Mouse (Mus musculus): ENCODE results near the gene Ikbke. TPM values are rescaled to one million over a fixed set of nuclear protein-coding genes. Genes with fewer than 3 reads are reported as not detected.
"Not testable (repeated sequence)": the region's sequence is repeated elsewhere in the genome, so short reads cannot be mapped to it uniquely, and the experiment has no call there.

Gene Ikbke
- 4.0 and 5.0 TPM in 2 replicates for polyA plus RNA-seq (2015; fragmentation: Nextera tagmentation; extraction: Ambion mirVana)

GRCm38 (mm10) chr1:131279456-131279776, at the start of gene Ikbke:
TSS of gene Ikbke (minus strand) at chr1:131279606.
- H3K4me2 ChIP-seq (ENCODE audit: low read depth, low read length): peak within 1 kb of the TSS; percentile 67
- H3K4me1 ChIP-seq (ENCODE audit: control insufficient read depth, insufficient read depth, low read length): peaks cover 8% of the 10 kb centered on the region
- peak within 1 kb of the TSS; percentile 74 for H3K27ac ChIP-seq (ENCODE audit: low read length)
- no peaks in the 10 kb centered on the region for H3K36me3 ChIP-seq (ENCODE audit: control insufficient read depth, insufficient read depth)
- H3K9me3 ChIP-seq (replicated peaks; ENCODE audit: control insufficient read depth, low read length): no peaks in the 10 kb centered on the region
- WGBS: 22% methylated on average over 4 of the region's 4 CpGs
- H3K27me3 ChIP-seq (ENCODE audit: control insufficient read depth, insufficient read depth, low read length): no peaks in the 10 kb centered on the region
- ATAC-seq (replicated peaks; ENCODE audit: extremely low read depth, insufficient read depth, low FRiP score): peak; percentile 55
- peak within 1 kb of the TSS; percentile 70 for H3K9ac ChIP-seq (ENCODE audit: low read length)
- H3K4me3 ChIP-seq (ENCODE audit: low read length): peak within 1 kb of the TSS; percentile 56

- 93% methylated on average over 1 of the region's 1 CpGs for WGBS
- not testable (repeated sequence) for H3K27ac ChIP-seq (ENCODE audit: low read length); H3K27me3 ChIP-seq (ENCODE audit: control insufficient read depth, insufficient read depth, low read length); H3K9ac ChIP-seq (ENCODE audit: low read length); H3K4me3 ChIP-seq (ENCODE audit: low read length); ATAC-seq (replicated peaks; ENCODE audit: extremely low read depth, insufficient read depth, low FRiP score); H3K4me2 ChIP-seq (ENCODE audit: low read depth, low read length); H3K4me1 ChIP-seq (ENCODE audit: control insufficient read depth, insufficient read depth, low read length); H3K9me3 ChIP-seq (replicated peaks; ENCODE audit: control insufficient read depth, low read length)
- peaks cover 19% of the 10 kb centered on the region for H3K36me3 ChIP-seq (ENCODE audit: control insufficient read depth, insufficient read depth)
Observed at GRCm38 (mm10) chr1:131329093-131329492, 49.7 kb upstream of the Ikbke start.

- no peak overlapping the region for H3K27ac ChIP-seq (ENCODE audit: low read length)
- H3K27me3 ChIP-seq (ENCODE audit: control insufficient read depth, insufficient read depth, low read length): no peaks in the 10 kb centered on the region
- H3K4me2 ChIP-seq (ENCODE audit: low read depth, low read length): no peak overlapping the region
- no peaks in the 10 kb centered on the region for H3K9me3 ChIP-seq (replicated peaks; ENCODE audit: control insufficient read depth, low read length)
- ATAC-seq (replicated peaks; ENCODE audit: extremely low read depth, insufficient read depth, low FRiP score): no peak
- H3K36me3 ChIP-seq (ENCODE audit: control insufficient read depth, insufficient read depth): peaks cover 19% of the 10 kb centered on the region
- no peak overlapping the region for H3K9ac ChIP-seq (ENCODE audit: low read length)
- WGBS: 82% methylated on average over 1 of the region's 1 CpGs
- H3K4me3 ChIP-seq (ENCODE audit: low read length): no peak overlapping the region
- no peaks in the 10 kb centered on the region for H3K4me1 ChIP-seq (ENCODE audit: control insufficient read depth, insufficient read depth, low read length)
Observed at GRCm38 (mm10) chr1:131327167-131327566, 47.8 kb upstream of the Ikbke start.

- no peaks in the 10 kb centered on the region for H3K9me3 ChIP-seq (replicated peaks; ENCODE audit: control insufficient read depth, low read length)
- no peak overlapping the region for H3K9ac ChIP-seq (ENCODE audit: low read length)
- H3K27ac ChIP-seq (ENCODE audit: low read length): no peak overlapping the region
- peaks cover 14% of the 10 kb centered on the region for H3K36me3 ChIP-seq (ENCODE audit: control insufficient read depth, insufficient read depth)
- WGBS: 83% methylated on average over 3 of the region's 3 CpGs
- H3K27me3 ChIP-seq (ENCODE audit: control insufficient read depth, insufficient read depth, low read length): no peaks in the 10 kb centered on the region
- no peak overlapping the region for H3K4me2 ChIP-seq (ENCODE audit: low read depth, low read length)
- H3K4me3 ChIP-seq (ENCODE audit: low read length): no peak overlapping the region
- no peak for ATAC-seq (replicated peaks; ENCODE audit: extremely low read depth, insufficient read depth, low FRiP score)
- no peaks in the 10 kb centered on the region for H3K4me1 ChIP-seq (ENCODE audit: control insufficient read depth, insufficient read depth, low read length)
Observed at GRCm38 (mm10) chr1:131324816-131325463, 45.5 kb upstream of the Ikbke start.

- no peak overlapping the region for H3K27ac ChIP-seq (ENCODE audit: low read length)
- H3K36me3 ChIP-seq (ENCODE audit: control insufficient read depth, insufficient read depth): peaks cover 21% of the 10 kb centered on the region
- no peak overlapping the region for H3K4me3 ChIP-seq (ENCODE audit: low read length)
- H3K9me3 ChIP-seq (replicated peaks; ENCODE audit: control insufficient read depth, low read length): no peaks in the 10 kb centered on the region
- ATAC-seq (replicated peaks; ENCODE audit: extremely low read depth, insufficient read depth, low FRiP score): no peak
- H3K27me3 ChIP-seq (ENCODE audit: control insufficient read depth, insufficient read depth, low read length): no peaks in the 10 kb centered on the region
- no peak overlapping the region for H3K9ac ChIP-seq (ENCODE audit: low read length)
- 94% methylated on average over 3 of the region's 3 CpGs for WGBS
- H3K4me1 ChIP-seq (ENCODE audit: control insufficient read depth, insufficient read depth, low read length): no peaks in the 10 kb centered on the region
- no peak overlapping the region for H3K4me2 ChIP-seq (ENCODE audit: low read depth, low read length)
Observed at GRCm38 (mm10) chr1:131319598-131320330, 40.4 kb upstream of the Ikbke start.

- Histone ChIP-seq H3K27me3 (ENCODE audit: control insufficient read depth, insufficient read depth, low read length) (no peaks in the 10 kb centered on the region), H3K36me3 (ENCODE audit: control insufficient read depth, insufficient read depth) (peaks cover 20% of the 10 kb centered on the region), H3K4me3 (ENCODE audit: low read length) (no peak overlapping the region), H3K27ac (ENCODE audit: low read length) (no peak overlapping the region), H3K9ac (ENCODE audit: low read length) (no peak overlapping the region), H3K4me2 (ENCODE audit: low read depth, low read length) (no peak overlapping the region), H3K4me1 (ENCODE audit: control insufficient read depth, insufficient read depth, low read length) (no peaks in the 10 kb centered on the region), H3K9me3 (replicated peaks; ENCODE audit: control insufficient read depth, low read length) (no peaks in the 10 kb centered on the region)
- 69% methylated on average over 2 of the region's 2 CpGs for WGBS
- no peak for ATAC-seq (replicated peaks; ENCODE audit: extremely low read depth, insufficient read depth, low FRiP score)
Observed at GRCm38 (mm10) chr1:131318397-131318796, 39.0 kb upstream of the Ikbke start.

- no peaks in the 10 kb centered on the region for H3K9me3 ChIP-seq (replicated peaks; ENCODE audit: control insufficient read depth, low read length)
- no peak overlapping the region for H3K9ac ChIP-seq (ENCODE audit: low read length)
- ATAC-seq (replicated peaks; ENCODE audit: extremely low read depth, insufficient read depth, low FRiP score): no peak
- no peak overlapping the region for H3K4me3 ChIP-seq (ENCODE audit: low read length)
- no peak overlapping the region for H3K27ac ChIP-seq (ENCODE audit: low read length)
- WGBS: 52% methylated on average over 5 of the region's 5 CpGs
- H3K4me2 ChIP-seq (ENCODE audit: low read depth, low read length): no peak overlapping the region
- H3K36me3 ChIP-seq (ENCODE audit: control insufficient read depth, insufficient read depth): peaks cover 24% of the 10 kb centered on the region
- no peaks in the 10 kb centered on the region for H3K4me1 ChIP-seq (ENCODE audit: control insufficient read depth, insufficient read depth, low read length)
- no peaks in the 10 kb centered on the region for H3K27me3 ChIP-seq (ENCODE audit: control insufficient read depth, insufficient read depth, low read length)
Observed at GRCm38 (mm10) chr1:131317625-131318024, 38.2 kb upstream of the Ikbke start.

- no peaks in the 10 kb centered on the region for H3K4me1 ChIP-seq (ENCODE audit: control insufficient read depth, insufficient read depth, low read length)
- ATAC-seq (replicated peaks; ENCODE audit: extremely low read depth, insufficient read depth, low FRiP score): no peak
- H3K36me3 ChIP-seq (ENCODE audit: control insufficient read depth, insufficient read depth): peaks cover 41% of the 10 kb centered on the region
- no peak overlapping the region for H3K27ac ChIP-seq (ENCODE audit: low read length)
- no peak overlapping the region for H3K4me2 ChIP-seq (ENCODE audit: low read depth, low read length)
- no peaks in the 10 kb centered on the region for H3K27me3 ChIP-seq (ENCODE audit: control insufficient read depth, insufficient read depth, low read length)
- H3K4me3 ChIP-seq (ENCODE audit: low read length): no peak overlapping the region
- no peaks in the 10 kb centered on the region for H3K9me3 ChIP-seq (replicated peaks; ENCODE audit: control insufficient read depth, low read length)
- 85% methylated on average over 3 of the region's 3 CpGs for WGBS
- H3K9ac ChIP-seq (ENCODE audit: low read length): no peak overlapping the region
Observed at GRCm38 (mm10) chr1:131311284-131311683, 31.9 kb upstream of the Ikbke start.

GRCm38 (mm10) chr1:131310237-131310818, 30.9 kb upstream of the Ikbke start:
- no peak for ATAC-seq (replicated peaks; ENCODE audit: extremely low read depth, insufficient read depth, low FRiP score)
- WGBS: 92% methylated on average over 5 of the region's 5 CpGs
- H3K27me3 ChIP-seq (ENCODE audit: control insufficient read depth, insufficient read depth, low read length): no peaks in the 10 kb centered on the region
- H3K4me3 ChIP-seq (ENCODE audit: low read length): no peak overlapping the region
- no peak overlapping the region for H3K9ac ChIP-seq (ENCODE audit: low read length)
- peaks cover 34% of the 10 kb centered on the region for H3K36me3 ChIP-seq (ENCODE audit: control insufficient read depth, insufficient read depth)
- no peaks in the 10 kb centered on the region for H3K4me1 ChIP-seq (ENCODE audit: control insufficient read depth, insufficient read depth, low read length)
- no peak overlapping the region for H3K4me2 ChIP-seq (ENCODE audit: low read depth, low read length)
- H3K9me3 ChIP-seq (replicated peaks; ENCODE audit: control insufficient read depth, low read length): no peaks in the 10 kb centered on the region
- H3K27ac ChIP-seq (ENCODE audit: low read length): no peak overlapping the region

All from heart, embryonic 16.5 days (tissue).